Mouse (Mus musculus) WW6 (cell line): ENCODE data around the gene Kcns1.

Source experiments
- DNase-seq: peaks from one replicate; pipeline ENCODE4 v3.0.0-alpha.2; 2013; ENCODE audit warnings: low read depth, low spot score

The Kcns1 gene

DNA sequence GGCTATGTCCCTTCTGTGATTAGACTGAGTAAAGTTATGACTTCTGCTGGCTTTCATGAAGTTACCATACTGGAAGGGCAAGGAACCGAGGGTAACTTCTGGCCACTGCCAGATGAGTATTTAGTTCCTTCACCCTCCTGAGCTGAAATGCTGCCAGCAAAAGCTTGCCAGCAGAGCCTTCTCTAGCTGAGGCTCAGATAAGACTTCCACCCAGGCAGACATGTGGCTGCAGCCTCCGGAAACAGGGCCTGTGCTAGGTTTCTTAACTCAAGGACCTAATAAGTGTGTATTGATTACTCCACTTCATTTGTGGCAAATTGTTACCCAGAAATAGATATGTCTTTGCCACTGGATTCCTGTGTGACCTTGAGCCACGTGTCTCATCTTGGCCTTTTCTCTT lies 2.5 kb upstream of the Kcns1 start:
- DNase-seq, result no peak

DNA sequence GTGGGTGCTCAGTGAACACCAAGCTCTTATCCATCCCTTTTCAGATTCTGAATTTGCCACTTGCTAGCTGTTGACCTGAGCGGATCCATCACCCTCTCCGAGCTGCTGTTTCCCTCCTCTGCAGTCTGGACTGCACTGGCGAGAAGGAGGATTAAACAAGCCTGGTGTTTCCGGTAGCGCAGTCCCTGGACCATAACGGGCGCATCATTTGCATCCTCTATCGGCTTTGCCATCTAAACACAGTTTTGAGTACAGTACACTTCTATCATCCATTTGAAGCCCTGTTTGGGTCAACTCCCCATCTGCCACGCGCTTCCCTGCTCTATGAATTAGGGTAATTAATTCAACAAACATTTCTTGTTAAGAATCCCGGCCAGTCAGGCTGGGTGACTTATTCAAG lies 587 bp downstream of the Kcns1 start:
- no peak for DNase-seq

DNA sequence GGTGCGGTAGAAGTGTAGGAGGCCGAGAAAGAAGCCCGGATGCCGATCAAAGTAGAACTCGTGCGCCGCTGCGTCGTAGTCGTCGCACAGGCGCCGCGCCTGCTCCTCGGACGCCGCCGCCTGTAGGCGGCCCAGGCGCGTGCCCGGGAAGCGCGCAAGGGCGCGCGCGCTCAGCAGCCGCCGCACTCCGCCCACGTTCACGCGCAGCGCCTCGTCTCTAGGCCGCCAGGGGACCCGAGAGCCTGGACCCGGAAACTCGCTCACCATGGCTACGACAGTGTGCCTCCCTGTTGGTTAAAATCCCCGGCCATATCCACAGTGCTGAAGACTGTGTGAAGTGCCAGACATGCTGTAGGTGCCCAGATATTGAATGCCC lies 2.4 kb downstream of the Kcns1 start:
- no peak for DNase-seq

DNA sequence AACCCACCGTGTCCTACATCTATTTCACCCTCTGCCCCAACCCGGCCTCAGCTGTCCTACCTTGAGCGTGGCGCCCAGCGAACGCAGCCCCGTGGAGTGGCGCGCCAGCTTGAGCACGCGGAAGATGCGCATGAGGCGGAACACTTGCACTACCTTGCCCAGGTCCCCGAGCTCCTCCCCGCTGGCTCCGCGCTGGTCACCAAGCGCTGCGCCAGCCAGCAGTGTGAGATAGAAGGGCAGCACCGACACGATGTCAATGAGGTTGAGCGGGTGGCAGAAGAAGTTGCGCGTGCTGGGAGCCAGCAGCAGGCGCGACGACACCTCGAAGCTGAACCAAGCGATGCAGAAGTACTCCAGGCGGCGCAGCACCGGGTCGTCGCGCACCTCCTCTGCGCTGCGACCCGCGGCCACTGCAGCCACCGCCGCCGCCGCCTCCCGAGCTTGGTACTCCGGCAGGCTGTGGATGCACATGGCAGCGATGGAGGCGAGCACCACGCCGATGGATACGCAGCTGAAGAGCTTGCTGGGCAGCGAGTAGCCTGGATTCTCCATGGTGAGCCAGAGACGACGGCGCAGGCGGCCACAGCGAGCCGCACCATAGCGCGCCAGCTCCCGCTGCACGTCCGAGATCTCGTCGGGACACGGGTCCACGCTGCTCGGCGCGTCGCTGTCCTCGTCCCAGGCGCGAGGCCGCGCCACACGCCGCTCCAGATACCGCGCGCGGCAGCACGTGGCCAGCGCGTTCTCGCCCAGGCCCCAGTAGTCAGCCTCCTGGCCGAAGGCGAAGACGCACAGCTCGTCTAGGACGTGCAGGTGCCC lies 3.0 kb downstream of the Kcns1 start:
- peak; percentile 34 for DNase-seq

DNA sequence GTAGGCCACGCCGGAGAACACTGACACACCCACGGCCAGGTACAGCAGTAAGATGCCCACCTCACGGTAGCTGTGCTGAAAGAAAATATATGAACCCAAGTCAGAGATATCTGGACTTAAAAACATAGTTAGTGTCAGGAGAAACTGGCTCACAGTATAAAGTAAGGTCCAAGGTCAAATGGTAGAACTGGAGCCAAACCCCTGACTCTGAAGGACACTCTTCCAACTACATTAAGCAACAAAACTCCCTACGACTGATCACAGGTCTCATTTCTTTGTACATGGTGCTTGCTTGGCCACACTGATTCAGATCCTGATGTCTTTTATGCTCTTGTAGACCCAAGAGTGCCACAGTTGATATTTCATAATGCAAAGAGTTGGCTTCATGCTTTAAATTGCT lies 6.0 kb downstream of the Kcns1 start:
- DNase-seq, result no peak

DNA sequence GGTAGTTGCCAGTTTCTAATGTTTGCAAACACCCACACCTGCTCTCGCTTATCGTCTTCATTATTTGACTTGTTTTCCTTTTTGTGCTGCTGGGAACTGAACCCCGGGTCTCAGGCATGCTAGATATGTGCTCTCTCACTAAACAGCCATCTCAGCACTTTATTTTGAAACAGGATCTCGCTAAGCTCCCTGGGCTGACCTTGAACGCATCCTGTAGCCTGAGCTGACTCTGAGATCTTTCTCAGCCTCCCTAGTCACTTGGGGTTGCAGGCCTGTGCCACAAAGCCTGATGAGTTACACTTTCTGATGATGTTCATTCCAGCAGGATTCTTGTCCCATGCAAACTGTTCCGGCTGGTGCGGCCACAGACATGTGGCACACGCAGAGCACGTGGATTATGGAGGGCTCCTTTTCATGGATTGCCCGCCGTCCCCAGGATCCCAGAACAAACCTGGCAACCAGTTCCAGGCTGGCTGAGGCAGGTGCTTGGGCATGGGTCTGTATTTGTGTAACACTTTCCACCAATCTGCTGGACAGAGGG lies 9.3 kb downstream of the Kcns1 start:
- no peak for DNase-seq

DNA sequence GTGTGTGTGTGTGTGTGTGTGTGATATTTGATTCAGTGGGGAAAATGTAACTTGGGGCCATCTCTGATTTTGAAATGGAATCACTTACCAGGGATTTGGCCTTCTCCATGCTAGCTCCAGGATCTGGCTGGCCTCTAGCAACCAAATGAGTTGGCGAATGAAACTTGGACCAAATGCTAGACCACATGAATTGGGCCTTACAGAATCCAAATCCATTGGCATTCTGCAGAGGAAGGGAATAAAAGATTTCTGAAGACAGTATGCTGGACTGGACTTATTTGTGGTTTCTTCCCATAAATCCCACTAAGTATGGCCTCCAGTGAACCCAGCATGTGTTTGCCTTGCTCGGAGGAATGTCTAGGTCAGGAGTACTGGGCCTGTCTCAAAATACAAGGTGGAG lies 12.1 kb downstream of the Kcns1 start:
- DNase-seq, result no peak

DNA sequence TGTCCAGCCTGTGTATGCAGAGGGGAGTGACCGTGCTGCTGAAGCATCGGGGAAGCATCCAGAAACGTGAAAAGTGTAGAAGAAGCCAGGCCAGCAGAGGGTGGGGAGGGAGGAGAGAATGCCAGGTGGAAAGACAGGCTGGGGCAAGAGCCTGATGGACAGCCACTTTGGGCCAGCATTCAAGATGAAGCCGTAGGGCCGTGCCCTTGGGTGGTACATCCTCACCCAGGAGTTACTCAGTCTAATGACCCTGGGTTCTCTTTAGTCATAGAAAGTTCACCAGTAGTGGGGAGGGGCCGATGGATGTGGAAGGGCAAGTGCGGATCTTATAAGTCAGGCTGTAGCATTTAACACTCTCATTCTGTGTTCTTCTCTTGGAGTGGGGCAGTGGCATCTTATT lies 14.8 kb downstream of the Kcns1 start:
- no peak for DNase-seq

DNA sequence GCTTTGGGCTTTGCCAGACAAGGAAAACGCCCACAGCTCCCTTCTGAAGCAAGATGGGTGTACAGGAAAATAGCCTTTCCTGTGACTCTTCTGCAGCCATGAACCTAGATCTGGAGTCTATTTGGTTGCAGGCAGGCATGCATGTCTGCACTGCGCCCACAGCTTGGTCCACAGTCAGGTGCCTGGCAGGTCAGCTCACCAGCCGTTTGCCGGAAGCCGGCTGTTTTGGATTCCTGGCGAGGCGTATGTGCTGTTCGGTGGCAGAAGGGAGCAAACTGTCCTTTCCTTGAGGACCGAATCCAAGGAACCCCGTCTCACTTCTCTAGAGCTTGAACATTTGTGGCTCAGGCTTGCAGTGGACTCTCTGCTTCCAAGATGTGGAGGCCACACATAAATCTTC lies 16.9 kb downstream of the Kcns1 start:
- no peak for DNase-seq

DNA sequence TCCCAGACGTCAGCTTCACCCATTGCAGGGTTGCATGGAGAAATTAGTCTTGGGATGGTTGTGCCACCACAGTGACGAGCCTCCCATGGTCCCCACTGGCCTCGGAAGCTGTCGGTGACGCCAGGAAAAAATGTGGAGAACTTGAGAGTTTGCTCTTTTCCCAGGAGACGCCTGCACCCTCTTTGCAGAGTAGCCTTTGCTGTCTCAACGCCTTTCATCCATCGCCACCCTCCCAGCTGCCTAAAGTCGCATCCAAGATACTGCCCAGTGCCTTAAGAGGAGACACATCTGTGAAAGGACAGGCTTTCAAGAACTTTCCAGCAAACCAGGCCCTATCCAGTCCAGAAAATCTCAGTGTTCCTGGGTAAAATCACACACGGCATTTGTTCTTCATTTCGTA lies 18.6 kb downstream of the Kcns1 start:
- DNase-seq, result no peak

DNA sequence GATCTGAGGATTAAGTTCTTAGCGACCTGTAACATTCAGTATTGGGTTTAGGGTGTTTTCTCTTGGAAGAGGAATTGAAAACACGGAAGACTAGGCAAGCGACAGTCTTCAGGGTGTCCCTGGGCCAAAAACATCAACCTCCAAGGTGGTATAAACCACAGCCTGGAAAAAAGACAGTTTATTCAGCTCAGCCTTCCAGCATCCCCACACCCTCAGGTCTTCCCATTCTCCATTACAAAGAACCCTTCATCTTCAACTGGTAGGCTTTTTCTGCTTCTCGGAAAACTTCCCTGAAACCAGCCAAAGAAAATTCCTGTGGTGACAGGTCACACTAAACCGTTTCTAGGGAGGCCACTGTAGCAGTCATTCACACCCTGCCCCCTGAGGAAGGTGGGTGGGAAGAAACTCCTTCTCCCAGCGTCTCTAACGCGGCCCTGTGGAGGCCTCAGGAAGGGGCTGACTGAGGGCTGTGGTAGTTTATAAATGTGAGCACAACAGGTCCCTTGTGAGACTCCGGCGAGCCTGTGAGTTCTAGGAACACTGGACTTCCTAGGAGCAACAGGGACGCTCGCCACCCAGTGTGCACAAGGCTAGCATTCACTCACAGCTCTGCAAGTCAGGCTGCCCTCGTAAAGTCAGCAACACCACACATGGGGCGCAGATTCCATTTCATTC lies 20.7 kb downstream of the Kcns1 start:
- no peak for DNase-seq

DNA sequence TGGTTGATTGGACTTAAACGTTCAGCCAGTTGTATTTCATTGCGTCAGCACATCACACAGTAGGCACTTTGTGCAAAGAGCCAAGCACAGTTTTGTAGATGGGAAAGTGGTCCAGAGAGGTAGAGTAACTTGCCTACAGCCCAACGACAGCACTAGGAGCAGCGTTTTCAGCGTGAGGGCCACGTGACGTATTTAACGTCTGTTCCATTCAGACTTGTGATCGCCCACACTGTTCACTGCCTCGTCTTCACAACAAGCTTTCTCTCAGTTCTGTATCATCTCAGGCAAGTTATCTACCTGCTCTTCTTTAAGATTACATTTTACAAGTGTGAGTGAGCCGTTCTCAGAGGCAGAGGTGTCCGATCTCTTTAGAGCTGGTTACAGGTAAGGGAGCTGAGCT lies 24.4 kb downstream of the Kcns1 start:
- no peak for DNase-seq

DNA sequence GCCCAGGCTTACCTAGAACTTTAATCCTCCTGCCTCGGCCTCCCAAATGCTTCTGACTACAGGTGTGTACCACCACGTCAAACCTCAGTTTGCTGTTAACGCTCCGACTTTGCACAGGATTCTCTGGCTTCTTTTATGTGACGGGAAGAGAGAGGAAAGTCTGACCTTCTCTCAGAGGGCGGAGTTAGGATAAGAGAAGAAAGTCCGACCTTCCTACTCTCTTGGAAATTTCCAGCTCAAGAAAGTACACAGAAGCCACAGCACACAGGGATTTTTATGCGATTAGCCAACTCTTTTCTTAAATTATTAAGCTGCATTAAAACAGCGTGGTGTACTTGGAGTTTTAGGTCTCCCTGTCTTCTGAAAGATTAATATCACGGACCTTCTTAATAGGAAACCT lies 26.4 kb downstream of the Kcns1 start:
- DNase-seq, result no peak

DNA sequence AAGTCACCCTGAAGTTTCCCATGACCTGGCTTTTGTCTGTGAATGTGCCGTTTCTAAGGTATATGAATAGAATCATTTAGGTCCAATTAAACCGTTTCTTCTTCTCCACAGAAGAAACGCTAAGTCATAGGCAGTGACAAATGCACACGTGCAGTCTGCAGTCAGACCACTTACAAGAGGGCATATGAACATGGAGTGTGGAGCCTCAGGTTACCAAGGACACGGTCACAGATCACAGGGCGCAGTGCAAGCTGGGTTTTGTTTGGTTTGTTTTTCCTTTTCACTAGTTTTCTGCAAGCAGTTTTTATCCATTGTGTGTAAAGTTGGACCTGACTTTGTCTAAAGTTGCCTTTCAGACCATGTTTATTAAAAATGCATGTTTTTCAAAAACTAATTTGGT lies 26.9 kb downstream of the Kcns1 start:
- no peak for DNase-seq

DNA sequence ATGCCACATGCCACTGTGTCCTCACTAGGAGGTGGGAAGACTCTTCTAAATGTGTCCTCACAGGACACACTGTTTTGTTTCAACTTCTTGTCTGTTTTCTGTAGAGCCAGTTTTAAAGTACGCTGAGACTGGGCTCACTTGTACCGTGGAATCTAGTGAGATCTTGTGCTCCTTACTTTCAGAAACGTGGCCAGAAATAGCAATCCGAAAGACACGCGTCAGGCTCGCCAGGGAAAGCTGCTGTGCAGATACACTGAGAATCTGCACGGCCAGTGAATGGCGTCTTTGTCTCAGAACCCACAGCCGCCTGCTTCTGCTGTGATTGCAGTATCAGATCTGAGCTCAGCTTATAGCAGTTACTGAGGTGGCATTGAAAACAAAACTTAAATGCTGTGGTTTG lies 28.9 kb downstream of the Kcns1 start:
- DNase-seq, result no peak

DNA sequence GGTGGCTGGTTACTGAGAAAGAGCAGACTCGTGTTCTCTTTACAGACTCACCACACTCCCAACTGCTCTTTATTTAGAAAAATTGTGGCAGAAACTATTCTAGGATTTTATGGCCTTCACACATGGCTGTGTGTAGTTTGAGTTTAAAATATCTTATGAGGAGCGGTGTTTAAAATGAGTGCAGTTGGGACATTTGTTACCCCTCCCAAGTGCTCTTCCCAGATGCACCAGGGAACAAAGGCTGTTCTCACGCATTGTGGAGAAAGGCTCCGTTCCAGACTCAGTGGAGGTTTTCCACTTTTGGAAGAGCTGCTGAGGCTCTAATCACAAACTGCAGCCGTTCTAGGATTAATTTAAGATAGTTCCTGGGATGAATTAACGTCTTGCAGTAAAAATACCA lies 33.2 kb downstream of the Kcns1 start:
- no peak for DNase-seq

DNA sequence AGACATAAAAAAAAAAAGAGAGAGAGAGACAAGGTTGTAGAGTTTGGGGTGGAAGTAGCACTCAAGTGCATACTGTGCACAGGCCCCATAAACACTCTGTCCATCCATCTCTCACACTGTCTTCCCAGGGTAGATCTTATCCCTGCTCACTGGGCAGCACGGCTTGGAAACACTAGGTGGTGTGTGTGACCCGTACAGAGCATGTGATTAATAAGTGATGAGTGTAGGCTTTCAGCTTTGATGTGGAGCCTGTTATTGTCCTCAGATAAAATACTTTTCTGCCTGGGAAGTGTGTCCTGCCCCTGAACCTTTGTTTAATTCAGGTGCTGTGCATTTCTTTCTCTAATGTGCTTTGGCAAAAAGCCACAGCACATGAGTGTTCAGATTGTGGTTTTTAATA lies 34.5 kb downstream of the Kcns1 start:
- no peak for DNase-seq

DNA sequence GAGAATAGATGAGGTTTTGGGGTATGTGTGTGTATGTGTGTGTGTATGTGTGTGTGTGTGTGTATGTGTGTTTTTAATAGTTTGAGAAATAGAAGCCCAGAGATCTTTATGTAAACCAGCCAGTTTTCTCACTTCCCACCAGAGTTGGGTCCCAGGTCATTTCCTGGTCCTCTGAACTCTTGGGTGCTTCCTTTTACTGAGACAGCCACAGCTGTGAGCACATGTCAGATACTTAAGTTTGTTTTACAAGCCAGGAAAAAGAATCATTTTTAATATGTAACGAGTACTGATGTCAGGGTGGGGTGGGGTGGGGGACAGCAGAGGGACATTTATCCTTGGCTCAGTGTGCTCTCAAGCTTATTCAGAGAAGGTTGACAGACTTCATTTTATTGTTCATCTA lies 35.5 kb downstream of the Kcns1 start:
- DNase-seq, result no peak

DNA sequence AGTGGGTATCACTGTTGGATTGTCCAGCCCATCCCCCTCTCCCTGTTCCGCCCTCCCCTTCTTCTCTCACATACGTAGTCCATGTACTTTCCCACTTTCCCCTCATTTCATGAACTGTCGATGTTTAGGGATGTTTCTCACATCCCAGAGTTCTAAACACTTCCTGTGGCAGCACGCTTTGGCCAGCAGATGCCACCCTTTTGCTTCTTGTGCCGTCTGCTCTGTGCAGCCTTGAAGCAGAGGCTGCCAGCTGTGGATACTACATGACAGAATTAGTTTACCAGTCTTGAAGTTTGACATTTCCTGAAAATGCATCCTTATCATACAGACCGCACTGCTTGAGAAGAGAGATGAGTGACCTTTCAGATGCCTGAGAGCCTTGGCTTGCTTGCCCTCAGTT lies 36.4 kb downstream of the Kcns1 start:
- DNase-seq, result no peak

DNA sequence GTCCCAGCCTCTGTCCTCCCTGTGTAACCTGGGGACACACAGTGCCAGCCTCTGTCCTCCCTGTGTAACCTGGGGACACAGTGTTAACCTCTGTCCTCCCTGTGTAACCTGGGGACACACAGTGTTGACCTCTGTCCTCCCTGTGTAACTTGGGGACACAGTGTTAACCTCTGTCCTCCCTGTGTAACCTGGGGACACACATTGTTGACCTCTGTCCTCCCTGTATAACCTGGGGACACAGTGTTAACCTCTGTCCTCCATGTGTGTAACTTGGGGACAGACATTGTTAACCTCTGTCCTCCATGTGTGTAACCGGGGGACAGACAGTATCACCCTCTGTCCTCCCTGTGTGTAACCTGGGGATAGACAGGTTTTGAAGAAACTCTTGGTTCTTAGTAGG lies 39.3 kb downstream of the Kcns1 start:
- DNase-seq, result no peak

DNA sequence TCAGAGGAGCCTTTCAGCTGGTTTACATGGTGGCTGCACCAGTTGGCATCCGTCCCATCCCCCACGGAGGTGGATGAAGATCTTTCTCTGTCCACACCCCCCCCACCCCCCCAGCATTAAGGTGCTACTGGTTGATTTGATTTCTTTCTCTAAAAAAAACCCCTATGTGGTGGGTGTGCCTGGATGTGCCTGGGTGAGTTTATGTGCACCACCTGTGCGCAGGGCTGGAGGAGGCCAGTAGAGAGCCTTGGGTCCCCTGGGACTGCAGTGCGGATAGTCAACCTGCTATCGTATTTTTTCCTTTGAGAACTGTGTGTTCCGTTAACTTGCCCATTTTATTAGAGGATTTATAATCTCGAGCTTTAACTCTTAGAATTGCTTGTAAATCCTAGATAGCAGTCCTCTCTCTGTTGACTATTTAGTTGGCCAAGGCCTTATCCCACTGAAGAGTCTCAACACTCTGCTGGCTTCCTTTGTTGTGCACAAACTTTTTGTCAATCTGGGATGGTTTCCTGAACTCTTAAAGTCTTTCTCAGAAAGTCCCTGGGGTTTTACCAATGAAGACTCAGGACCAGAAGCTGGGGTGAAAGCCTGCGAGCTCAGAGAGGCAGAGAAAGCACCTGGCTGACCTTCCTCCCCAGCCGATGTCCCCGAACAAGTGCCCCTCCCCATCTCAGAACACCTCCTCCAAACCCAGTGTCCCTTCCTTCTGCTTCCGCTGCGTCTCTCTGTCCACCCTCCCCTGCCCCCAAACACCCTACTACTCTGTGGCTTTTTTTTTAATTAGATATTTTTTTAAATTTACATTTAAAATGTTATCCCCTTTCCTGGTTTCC lies 42.1 kb downstream of the Kcns1 start:
- DNase-seq, result no peak

DNA sequence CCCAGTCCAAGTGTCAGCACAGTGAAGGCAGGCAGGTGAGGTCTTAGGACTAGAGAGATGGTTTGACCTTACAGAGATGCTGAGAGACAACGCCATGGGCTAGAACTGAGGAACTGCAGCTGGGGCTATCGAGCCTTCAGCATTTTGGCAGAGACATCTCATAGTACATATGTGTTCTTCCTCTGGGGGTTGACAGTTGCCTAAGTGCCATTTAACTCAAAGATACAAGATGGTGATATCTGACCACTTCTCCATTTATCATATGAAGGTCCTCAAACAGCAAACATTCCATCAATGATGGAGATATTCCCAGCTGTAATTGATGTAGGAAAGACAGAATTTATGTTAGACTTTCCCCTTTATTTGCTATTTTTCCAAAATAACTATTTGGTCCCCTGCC lies 43.6 kb downstream of the Kcns1 start:
- DNase-seq, result no peak
